Mouse (Mus musculus) cerebellum, adult (tissue): ENCODE measurements at regions not wholly inside any gene's neighbourhood (a gene's known extent, or its start where the extent isn't known, plus 50 kb on each side); places are given as distances from the start of the nearest gene placed in this dataset.
A peak's percentile ranks its signal among the peaks of the same experiment; 100 is the strongest.

Experiments used
- ATAC-seq: cut with Nextera tagmentation; 2 replicates; pipeline ENCODE4 v1.9.2; 2017; ENCODE audit warnings: mild to moderate bottlenecking, moderate library complexity, mixed read lengths; ENCODE audit not compliant: insufficient number of reproducible peaks, low FRiP score, low TSS enrichment

- no peak for ATAC-seq
These were observed 685.0 kb upstream of the Dpp10 start for GRCm38 (mm10) chr1:124730364-124730763.

DNA sequence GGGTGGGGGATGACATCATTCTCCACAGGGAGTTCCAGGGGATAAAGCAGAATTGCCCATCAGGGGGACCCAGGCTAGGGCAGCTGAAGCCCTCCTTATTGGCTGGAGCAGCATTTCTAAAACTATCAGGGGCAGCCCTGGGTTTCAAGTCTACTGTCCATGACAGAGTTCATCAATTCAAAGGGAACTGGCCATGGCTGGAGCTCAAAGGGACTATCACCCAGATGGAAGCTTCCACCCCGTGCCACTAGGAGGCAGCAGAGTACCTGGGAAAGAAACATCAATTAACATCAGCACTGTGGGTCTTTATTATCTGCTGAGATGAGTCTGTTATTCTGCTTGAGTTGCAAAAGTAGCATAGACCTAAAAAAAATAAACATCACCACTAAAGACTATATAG, 672.7 kb upstream of the Dpp10 start:
- ATAC-seq = peak; percentile 65; the same call in 1 of the 2 replicates

DNA sequence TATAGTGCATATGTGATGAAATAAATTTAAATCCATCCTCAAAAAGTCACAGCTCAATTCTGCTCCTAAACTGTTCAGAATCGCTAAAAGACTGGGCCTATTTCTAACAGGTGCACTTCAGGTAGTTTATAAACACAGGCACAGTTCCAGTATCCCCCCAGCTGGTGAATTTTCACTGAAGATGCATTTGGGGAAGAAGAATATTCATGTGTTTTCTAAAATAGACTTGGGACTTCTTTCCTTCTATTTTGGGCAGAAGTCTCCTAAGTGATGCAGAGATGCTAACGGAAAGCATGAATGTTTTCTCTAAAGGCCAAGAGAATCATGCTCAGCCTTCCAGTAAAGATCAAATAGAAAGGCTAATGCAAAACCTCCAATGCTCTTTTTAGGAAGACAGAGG, 660.9 kb upstream of the Dpp10 start:
- ATAC-seq = no peak

DNA sequence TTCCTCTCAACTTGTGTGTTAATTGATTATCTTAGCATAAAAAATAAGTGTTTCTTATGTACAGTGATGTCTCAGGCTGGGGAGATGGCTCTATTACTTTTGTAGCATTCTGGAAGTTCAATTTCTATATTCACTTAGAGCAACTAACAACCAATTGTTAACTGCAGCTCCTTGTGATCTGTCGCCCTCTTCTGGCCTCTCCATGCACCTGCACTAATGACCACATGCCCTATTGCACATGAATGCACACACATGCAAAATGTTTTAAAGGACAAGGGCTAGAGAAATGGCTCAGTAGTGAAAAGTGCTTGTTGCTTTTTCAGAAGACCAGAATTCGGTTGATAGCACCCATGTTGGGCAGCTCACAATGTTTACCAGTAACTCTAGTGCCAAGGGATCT, 629.1 kb upstream of the Dpp10 start:
- ATAC-seq = no peak

- ATAC-seq = no peak
These were observed 607.5 kb upstream of the Dpp10 start for GRCm38 (mm10) chr1:124652872-124653271.

GRCm38 (mm10) chr1:124652251-124652861, 607.0 kb upstream of the Dpp10 start:
- no peak for ATAC-seq

DNA sequence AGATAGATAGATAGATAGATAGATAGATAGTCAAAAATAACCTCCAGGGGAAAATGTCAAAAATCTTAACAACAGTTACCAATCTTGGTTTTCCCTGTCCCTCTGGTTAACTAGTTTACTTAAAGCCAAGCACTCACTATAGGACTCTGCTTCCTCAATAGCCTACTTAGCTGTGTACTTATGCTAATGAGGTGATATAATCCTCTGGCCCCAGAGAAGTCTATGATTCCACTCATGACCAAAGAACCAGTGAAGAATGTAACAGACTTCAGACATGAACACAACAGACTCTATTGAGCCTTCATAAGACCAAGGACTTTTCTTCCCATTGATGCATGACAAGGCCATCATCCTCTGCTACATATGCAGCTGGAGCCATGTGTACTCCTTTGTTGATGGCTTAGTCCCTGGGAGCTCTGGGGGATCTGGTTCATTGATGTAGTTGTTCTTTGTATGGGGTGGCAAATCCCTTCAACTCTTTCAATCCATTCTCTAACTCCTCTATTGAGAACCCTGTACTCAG, 589.9 kb upstream of the Dpp10 start:
- no peak for ATAC-seq

- ATAC-seq = no peak
These were observed 584.7 kb upstream of the Dpp10 start for GRCm38 (mm10) chr1:124630084-124630483.

DNA sequence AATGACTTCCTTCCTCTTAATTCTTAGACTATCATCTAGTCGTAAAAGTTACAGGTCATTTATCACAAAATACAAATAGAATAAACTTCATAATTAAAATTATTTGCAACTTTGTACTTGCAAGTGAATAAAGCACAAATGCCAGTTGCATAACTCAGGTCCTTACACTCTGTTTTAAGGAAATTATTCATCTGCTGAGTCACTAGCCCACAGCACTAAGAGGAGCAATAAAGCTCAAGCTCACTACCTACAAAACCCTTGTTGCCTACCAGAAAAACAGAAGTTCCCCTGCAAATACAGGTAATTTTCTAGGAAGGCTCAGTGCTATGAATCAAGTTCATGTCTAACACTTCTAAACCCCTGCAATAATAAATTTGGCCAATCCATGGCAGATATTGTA, 539.3 kb upstream of the Dpp10 start:
- ATAC-seq = no peak
